Mouse (Mus musculus): Measurements from ENCODE around the gene Arfrp1. TPM values are rescaled to one million over a fixed set of nuclear protein-coding genes. Genes with fewer than 3 reads are reported as not detected.

The Arfrp1 gene
- polyA plus RNA-seq, 1 experiment = 5.0 TPM

GRCm38 (mm10) chr2:181391541-181391940, 26.3 kb upstream of the Arfrp1 start:
- Histone ChIP-seq H3K36me3 (replicated peaks; ENCODE audit: low read length) (peaks cover 40% of the 10 kb centered on the region), H3K4me1 (peaks cover 6% of the 10 kb centered on the region; the same call in 1 of the 2 replicates), H3K4me3 (replicated peaks) (no peak overlapping the region), H3K27me3 (replicated peaks) (peaks cover 12% of the 10 kb centered on the region), H3K9me3 (no peaks in the 10 kb centered on the region)
- TF ChIP-seq FLI1 (IDR thresholded peaks at IDR 0.05; ENCODE audit: low read length) (no peak), GATA1 (IDR thresholded peaks at IDR 0.05; ENCODE audit: borderline replicate concordance, low read length) (no peak)

DNA sequence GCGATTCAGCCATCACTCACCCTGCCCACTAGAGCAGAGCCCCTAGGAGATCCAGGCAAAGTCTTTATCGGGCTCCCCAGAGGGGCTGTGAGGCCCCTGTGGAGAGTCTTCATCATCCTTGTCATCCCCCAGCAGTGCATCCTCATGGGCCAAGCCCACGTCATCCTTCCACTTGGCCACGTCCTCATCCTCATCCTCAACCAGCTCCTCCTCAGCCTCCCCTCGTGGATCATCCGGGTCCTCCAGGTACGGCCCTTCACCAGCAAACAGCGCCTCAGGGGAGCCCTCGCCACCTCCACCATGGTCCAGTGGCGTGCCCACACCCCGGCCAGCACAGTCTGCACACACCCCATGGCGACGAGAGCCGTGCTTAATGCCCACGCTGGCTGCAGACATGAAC, 25.8 kb upstream of the Arfrp1 start:
- no peak for TF ChIP-seq FLI1 (IDR thresholded peaks at IDR 0.05; ENCODE audit: low read length)
- TF ChIP-seq GATA1 (IDR thresholded peaks at IDR 0.05; ENCODE audit: borderline replicate concordance, low read length) = no peak
- Histone ChIP-seq H3K9me3 (no peaks in the 10 kb centered on the region), H3K27me3 (replicated peaks) (peaks cover 12% of the 10 kb centered on the region), H3K36me3 (replicated peaks; ENCODE audit: low read length) (peaks cover 46% of the 10 kb centered on the region), H3K4me1 (peaks cover 6% of the 10 kb centered on the region; the same call in 1 of the 2 replicates), H3K4me3 (replicated peaks) (no peak overlapping the region)

- H3K36me3 ChIP-seq (replicated peaks; ENCODE audit: low read length) = peaks cover 53% of the 10 kb centered on the region
- H3K4me1 ChIP-seq = peaks cover 6% of the 10 kb centered on the region; the same call in 1 of the 2 replicates
- H3K4me3 ChIP-seq (replicated peaks) = no peak overlapping the region
- no peaks in the 10 kb centered on the region for H3K9me3 ChIP-seq
- peaks cover 7% of the 10 kb centered on the region for H3K27me3 ChIP-seq (replicated peaks)
- TF ChIP-seq GATA1 (IDR thresholded peaks at IDR 0.05; ENCODE audit: borderline replicate concordance, low read length) (no peak), FLI1 (IDR thresholded peaks at IDR 0.05; ENCODE audit: low read length) (no peak)
Measured at GRCm38 (mm10) chr2:181390136-181390870, 25.1 kb upstream of the Arfrp1 start.

DNA sequence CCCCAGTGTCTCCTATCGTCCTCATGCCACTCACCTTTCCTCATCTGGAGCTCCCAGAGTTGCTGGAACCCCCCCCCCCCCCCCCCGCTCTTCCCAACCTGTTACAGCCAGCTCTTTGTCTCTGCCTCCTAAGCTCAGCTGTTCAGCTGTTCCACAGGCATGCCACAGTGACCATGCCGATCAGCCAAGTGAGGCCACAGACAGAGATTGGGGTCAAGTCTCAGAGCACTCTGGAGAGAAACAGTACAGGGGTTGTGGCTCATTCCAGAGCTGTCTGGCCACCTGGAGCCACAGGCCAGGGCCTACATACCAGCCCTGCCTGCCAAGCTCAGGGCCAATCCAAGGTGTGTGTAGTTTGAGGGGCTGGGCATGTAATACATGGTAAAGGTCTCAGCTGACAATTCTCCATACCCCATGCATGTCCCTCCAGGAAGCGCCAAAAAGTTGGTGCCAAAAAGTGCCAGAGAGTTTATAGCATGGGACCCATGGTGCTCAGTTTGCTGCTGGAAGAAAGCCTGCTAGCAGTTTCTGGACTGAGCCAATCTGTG, 21.5 kb upstream of the Arfrp1 start:
- H3K9me3 ChIP-seq = no peaks in the 10 kb centered on the region
- no peak for TF ChIP-seq FLI1 (IDR thresholded peaks at IDR 0.05; ENCODE audit: low read length)
- no peak for TF ChIP-seq GATA1 (IDR thresholded peaks at IDR 0.05; ENCODE audit: borderline replicate concordance, low read length)
- no peaks in the 10 kb centered on the region for H3K27me3 ChIP-seq (replicated peaks)
- no peak overlapping the region for H3K4me3 ChIP-seq (replicated peaks)
- peaks cover 3% of the 10 kb centered on the region; the same call in 1 of the 2 replicates for H3K4me1 ChIP-seq
- peaks cover 74% of the 10 kb centered on the region for H3K36me3 ChIP-seq (replicated peaks; ENCODE audit: low read length)

- Histone ChIP-seq H3K4me3 (replicated peaks) (no peak overlapping the region), H3K9me3 (no peaks in the 10 kb centered on the region), H3K36me3 (replicated peaks; ENCODE audit: low read length) (peaks cover 74% of the 10 kb centered on the region), H3K4me1 (no peaks in the 10 kb centered on the region), H3K27me3 (replicated peaks) (no peaks in the 10 kb centered on the region)
- TF ChIP-seq FLI1 (IDR thresholded peaks at IDR 0.05; ENCODE audit: low read length) = no peak
- TF ChIP-seq GATA1 (IDR thresholded peaks at IDR 0.05; ENCODE audit: borderline replicate concordance, low read length) = no peak
Measured at GRCm38 (mm10) chr2:181385885-181386284, 20.7 kb upstream of the Arfrp1 start.

GRCm38 (mm10) chr2:181384919-181385391, 19.8 kb upstream of the Arfrp1 start:
- H3K36me3 ChIP-seq (replicated peaks; ENCODE audit: low read length) = peaks cover 78% of the 10 kb centered on the region
- no peaks in the 10 kb centered on the region for H3K27me3 ChIP-seq (replicated peaks)
- TF ChIP-seq FLI1 (IDR thresholded peaks at IDR 0.05; ENCODE audit: low read length) (no peak), GATA1 (IDR thresholded peaks at IDR 0.05; ENCODE audit: borderline replicate concordance, low read length) (no peak)
- H3K4me3 ChIP-seq (replicated peaks) = no peak overlapping the region
- H3K4me1 ChIP-seq = no peaks in the 10 kb centered on the region
- H3K9me3 ChIP-seq = no peaks in the 10 kb centered on the region

GRCm38 (mm10) chr2:181384463-181384862, 19.3 kb upstream of the Arfrp1 start:
- TF ChIP-seq FLI1 (IDR thresholded peaks at IDR 0.05; ENCODE audit: low read length) (no peak), GATA1 (IDR thresholded peaks at IDR 0.05; ENCODE audit: borderline replicate concordance, low read length) (no peak)
- peaks cover 83% of the 10 kb centered on the region for H3K36me3 ChIP-seq (replicated peaks; ENCODE audit: low read length)
- H3K9me3 ChIP-seq = no peaks in the 10 kb centered on the region
- H3K27me3 ChIP-seq (replicated peaks) = no peaks in the 10 kb centered on the region
- H3K4me1 ChIP-seq = no peaks in the 10 kb centered on the region
- no peak overlapping the region for H3K4me3 ChIP-seq (replicated peaks)

DNA sequence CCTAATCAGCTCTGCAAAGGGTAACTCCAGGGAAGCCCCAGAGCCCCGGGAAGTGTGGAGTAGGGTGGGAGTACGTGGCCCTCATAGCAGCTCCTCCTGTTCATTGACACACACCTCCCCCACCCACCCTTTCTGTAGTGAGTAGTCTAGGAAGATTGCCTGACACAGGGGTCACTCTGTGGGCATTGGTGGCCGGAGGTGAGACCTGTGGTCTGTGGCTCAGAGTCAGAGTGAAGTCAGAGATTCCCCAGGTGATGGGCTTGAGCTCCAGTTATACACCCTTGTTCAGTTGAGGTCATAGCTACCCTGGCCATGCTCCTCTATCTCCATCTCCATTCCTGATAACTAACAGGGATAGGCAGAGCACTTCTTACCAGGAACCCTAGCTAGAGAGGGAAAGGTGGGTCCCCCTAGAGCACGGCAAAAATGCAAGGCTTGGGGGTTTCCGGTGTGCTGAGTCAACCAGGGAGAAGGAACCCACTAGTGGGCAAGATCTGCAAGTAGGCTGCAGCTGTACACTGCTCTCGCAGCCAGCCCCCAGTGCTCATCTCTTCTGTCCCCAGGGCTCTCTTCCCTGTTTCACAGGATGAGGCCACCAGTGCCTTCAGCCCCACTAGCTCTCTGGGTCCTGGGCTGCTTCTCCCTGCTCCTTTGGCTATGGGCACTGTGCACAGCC, 16.6 kb upstream of the Arfrp1 start:
- peaks cover 22% of the 10 kb centered on the region for H3K4me1 ChIP-seq
- H3K36me3 ChIP-seq (replicated peaks; ENCODE audit: low read length) = peaks cover 89% of the 10 kb centered on the region
- H3K27me3 ChIP-seq (replicated peaks) = no peaks in the 10 kb centered on the region
- H3K4me3 ChIP-seq (replicated peaks) = no peak overlapping the region
- H3K9me3 ChIP-seq = no peaks in the 10 kb centered on the region
- TF ChIP-seq GATA1 (IDR thresholded peaks at IDR 0.05; ENCODE audit: borderline replicate concordance, low read length) = no peak
- TF ChIP-seq FLI1 (IDR thresholded peaks at IDR 0.05; ENCODE audit: low read length) = no peak

GRCm38 (mm10) chr2:181381107-181381506, 15.9 kb upstream of the Arfrp1 start:
- Histone ChIP-seq H3K36me3 (replicated peaks; ENCODE audit: low read length) (peaks cover 83% of the 10 kb centered on the region), H3K27me3 (replicated peaks) (no peaks in the 10 kb centered on the region), H3K9me3 (no peaks in the 10 kb centered on the region), H3K4me1 (peaks cover 28% of the 10 kb centered on the region), H3K4me3 (replicated peaks) (no peak overlapping the region)
- TF ChIP-seq FLI1 (IDR thresholded peaks at IDR 0.05; ENCODE audit: low read length) (no peak), GATA1 (IDR thresholded peaks at IDR 0.05; ENCODE audit: borderline replicate concordance, low read length) (no peak)

- no peak overlapping the region for H3K4me3 ChIP-seq (replicated peaks)
- peaks cover 74% of the 10 kb centered on the region for H3K36me3 ChIP-seq (replicated peaks; ENCODE audit: low read length)
- TF ChIP-seq FLI1 (IDR thresholded peaks at IDR 0.05; ENCODE audit: low read length) = no peak
- no peak for TF ChIP-seq GATA1 (IDR thresholded peaks at IDR 0.05; ENCODE audit: borderline replicate concordance, low read length)
- no peaks in the 10 kb centered on the region for H3K9me3 ChIP-seq
- peaks cover 35% of the 10 kb centered on the region for H3K4me1 ChIP-seq
- no peaks in the 10 kb centered on the region for H3K27me3 ChIP-seq (replicated peaks)
Measured at GRCm38 (mm10) chr2:181380251-181380650, 15.0 kb upstream of the Arfrp1 start.

All from megakaryocyte, embryonic 14.5 days (primary cell).